Mouse (Mus musculus) brain, embryonic 14.5 days (tissue): ENCODE measurements around the gene St6galnac6.

Experiments
- CTCF ChIP-seq: fragments of 200-500 bp; IDR thresholded peaks from 2 replicates; pipeline ENCODE4 v1.5.1; 2012; ENCODE audit warnings: inconsistent platforms, mild to moderate bottlenecking, moderate library complexity, borderline replicate concordance; ENCODE audit not compliant: insufficient read depth, insufficient read length; ENCODE audit errors: extremely low read depth
- POLR2A ChIP-seq: fragments of 200-500 bp; IDR thresholded peaks from 2 replicates; pipeline ENCODE4 v1.6.1; 2012; ENCODE audit warnings: mild to moderate bottlenecking, inconsistent platforms, borderline replicate concordance; ENCODE audit not compliant: poor library complexity, insufficient read depth, insufficient read length, severe bottlenecking; ENCODE audit errors: extremely low read depth

DNA sequence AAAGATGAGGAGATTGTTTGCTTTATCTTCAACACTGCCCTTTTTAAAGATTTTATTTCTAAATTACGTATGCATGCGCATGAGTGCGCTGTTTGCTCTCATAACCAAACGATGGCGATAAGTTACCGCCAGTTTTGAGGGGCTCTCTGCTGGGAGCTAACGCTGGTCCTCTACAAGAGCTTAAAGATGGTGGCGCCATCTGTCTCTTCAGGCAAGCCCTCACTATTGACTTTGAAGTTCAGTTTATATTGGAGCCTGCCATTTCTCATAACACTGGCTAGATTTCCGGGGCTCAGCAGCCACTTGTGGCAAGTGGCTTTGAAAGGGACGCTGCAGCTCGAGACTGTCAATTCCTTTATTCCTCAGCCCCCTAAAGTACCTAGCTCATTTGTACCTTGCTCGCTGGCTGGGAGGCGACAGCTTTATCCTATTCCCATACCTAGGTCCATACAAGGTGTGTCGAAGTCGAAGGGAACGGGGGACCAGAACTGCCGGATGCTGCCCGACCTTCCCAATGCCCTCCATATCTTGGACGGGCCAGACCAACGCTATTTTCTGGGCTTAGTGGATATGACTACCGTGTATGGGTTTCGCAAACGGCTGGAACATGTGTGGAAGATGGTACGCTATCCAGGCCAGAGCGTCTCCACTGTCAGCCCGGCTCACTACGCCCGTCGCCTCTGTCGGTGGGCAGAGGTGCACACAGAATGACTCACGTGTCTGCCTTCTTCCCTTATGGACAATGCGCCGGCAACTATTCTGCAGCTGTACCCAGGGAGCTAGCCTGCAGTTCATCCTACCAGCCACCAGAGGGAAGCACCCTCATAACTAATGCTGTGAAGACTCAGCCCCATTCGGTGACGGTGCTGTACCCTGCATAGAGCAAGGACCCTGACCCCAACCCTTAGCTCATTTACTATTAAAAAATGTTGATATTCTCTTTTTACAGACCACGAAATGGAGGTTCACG is 16.4 kb upstream of the St6galnac6 start:
- TF ChIP-seq CTCF (peak; percentile 96), POLR2A (peak; percentile 25; the same call in 1 of the 2 replicates)
